Mouse (Mus musculus): ENCODE data around the gene Foxi2.

Gene Foxi2

GRCm38 (mm10) chr7:135410237-135410965 is at the start of gene Foxi2:
Foxi2 (plus strand) TSS chr7:135410308.
- DNase-seq (ENCODE audit: low spot score in 2 of 2) = no peak

- no peak for DNase-seq (ENCODE audit: low spot score in 2 of 2)
Observed at GRCm38 (mm10) chr7:135364606-135365005, 45.5 kb upstream of the Foxi2 start.

DNA sequence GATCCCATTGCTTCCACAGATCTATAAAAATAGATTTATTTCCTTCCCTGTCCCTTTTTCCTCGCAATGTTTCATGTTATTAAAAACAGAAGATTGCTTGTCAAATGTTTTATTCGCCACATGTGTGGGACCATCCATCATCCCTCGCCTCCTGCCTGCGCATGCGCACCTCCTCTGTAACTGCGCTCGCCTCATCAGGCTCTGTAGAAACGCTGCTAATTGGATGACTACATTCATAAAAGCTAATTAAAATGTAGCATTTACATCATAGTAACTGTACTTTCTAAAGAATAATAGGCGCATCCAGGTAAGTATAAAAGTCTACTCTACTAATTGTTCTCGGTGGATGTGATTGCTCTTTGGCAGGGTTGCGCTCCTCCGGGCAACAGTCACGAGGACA is 34.1 kb upstream of the Foxi2 start:
- DNase-seq (ENCODE audit: low spot score in 2 of 2) = peak in 1 of 2 experiments; percentile 11

DNA sequence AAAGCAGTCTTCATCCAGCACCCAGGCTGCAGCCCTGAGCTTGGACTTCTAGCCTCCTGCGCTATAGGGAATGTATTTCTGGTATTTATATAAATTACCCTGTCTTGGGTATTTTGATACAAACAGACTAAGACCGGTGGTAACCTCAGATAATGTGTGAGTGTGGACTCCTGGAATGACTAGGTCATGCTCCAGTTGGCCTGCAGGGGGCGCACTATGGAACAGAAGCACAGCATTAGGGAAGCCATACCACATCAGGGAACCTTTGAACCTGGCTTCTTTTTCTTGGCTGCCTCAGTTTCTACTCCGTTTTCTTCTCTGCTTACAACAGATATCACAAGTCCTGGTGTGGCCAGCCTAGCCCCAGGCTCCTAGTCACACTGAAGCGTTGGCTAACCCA is 33.2 kb upstream of the Foxi2 start:
- no peak for DNase-seq (ENCODE audit: low spot score in 2 of 2)

- no peak for DNase-seq (ENCODE audit: low spot score in 2 of 2)
Observed at GRCm38 (mm10) chr7:135378331-135378730, 31.8 kb upstream of the Foxi2 start.

- no peak for DNase-seq (ENCODE audit: low spot score in 2 of 2)
Observed at GRCm38 (mm10) chr7:135389039-135389438, 21.1 kb upstream of the Foxi2 start.

GRCm38 (mm10) chr7:135392949-135393542 is 17.1 kb upstream of the Foxi2 start:
- DNase-seq (ENCODE audit: low spot score in 2 of 2) = no peak

- no peak for DNase-seq (ENCODE audit: low spot score in 2 of 2)
Observed at GRCm38 (mm10) chr7:135394436-135394835, 15.7 kb upstream of the Foxi2 start.

DNA sequence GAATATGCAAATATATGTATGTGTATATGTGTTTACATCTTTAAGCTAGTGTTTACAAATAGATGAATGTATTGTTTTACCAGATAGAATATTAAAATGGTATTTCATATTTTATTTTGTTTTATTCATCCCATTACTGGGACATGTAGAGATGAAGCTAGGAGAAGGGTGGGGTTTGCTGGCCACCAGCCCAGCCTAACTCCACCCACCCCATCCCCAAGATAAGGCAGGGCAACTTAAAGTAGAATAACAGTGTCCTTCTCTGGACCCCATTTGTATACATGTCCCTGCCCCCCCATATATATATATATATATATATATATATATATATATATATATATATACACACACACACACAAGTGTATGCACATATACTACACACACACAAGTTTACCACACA is 14.9 kb upstream of the Foxi2 start:
- no peak for DNase-seq (ENCODE audit: low spot score in 2 of 2)

GRCm38 (mm10) chr7:135397096-135397495 is 13.0 kb upstream of the Foxi2 start:
- DNase-seq (ENCODE audit: low spot score in 2 of 2) = no peak

DNA sequence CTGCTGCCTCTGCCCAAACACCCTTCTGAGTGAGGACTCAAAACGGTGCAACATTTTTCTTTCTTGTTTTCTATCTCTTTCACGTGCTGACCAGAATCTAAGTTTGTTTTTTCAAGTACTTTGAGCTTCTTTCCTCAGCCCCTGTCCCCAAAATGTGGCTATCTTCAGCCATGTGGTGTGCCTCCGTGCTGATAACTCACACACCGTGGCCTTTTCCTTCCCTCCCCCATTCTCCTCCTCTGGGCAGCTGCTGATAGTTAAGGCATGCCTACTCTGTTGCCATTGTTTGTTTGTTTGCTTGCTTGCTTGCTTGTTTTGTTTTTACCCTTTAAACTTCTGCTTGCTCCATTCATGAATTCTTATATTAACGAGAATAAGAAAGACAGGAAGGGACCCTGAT is 12.2 kb upstream of the Foxi2 start:
- DNase-seq (ENCODE audit: low spot score in 2 of 2) = no peak

DNA sequence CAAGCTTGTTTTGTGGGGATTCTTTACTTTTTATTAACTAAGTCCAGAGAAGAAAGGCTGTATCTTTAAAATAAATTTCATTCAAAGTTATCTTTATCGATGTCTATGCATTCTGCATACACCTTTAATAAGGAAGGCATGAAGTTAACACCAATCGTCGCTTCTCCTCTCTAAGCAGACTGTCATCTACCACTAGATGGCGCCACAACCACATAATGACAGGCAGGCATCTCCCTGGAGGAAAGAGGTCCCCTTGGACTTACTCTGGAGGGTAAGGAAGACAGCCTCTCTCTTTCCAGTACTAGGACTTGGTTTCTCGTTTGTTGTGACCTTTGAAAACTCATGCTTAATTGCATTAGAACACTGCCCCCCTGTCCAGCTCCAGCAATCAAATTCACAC is 6.7 kb upstream of the Foxi2 start:
- DNase-seq (ENCODE audit: low spot score in 2 of 2) = peak; percentile 35 to 73

- no peak for DNase-seq (ENCODE audit: low spot score in 2 of 2)
Observed at GRCm38 (mm10) chr7:135406761-135407160, 3.3 kb upstream of the Foxi2 start.

DNA sequence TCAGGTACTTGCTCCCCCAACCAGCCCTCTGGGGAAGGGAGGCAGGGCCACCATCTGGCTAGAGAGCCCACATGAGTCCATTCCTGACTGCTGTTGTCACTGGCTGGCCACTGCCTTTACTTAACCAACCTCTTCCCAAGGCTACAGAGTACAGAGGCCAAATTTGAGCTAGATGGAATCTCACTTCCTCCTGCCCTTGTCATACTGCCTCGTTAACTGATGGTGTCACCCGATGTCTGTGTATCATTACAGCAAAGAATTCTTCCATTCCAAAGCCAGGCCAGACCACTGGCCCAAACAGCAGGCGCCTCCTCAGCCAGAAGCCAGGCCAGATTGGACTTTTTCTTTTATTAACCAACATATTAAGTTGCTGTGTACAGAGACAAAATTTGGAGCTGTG is 1.6 kb upstream of the Foxi2 start:
- DNase-seq (ENCODE audit: low spot score in 2 of 2) = no peak

GRCm38 (mm10) chr7:135412357-135412756 is 2.2 kb downstream of the Foxi2 start:
- DNase-seq (ENCODE audit: low spot score in 2 of 2) = no peak

GRCm38 (mm10) chr7:135428840-135429239 is 18.7 kb downstream of the Foxi2 start:
- no peak for DNase-seq (ENCODE audit: low spot score in 2 of 2)

- DNase-seq (ENCODE audit: low spot score in 2 of 2) = no peak
Observed at GRCm38 (mm10) chr7:135430903-135431302, 20.8 kb downstream of the Foxi2 start.

- no peak for DNase-seq (ENCODE audit: low spot score in 2 of 2)
Observed at GRCm38 (mm10) chr7:135443903-135444302, 33.8 kb downstream of the Foxi2 start.

- DNase-seq (ENCODE audit: low spot score in 2 of 2) = no peak
Observed at GRCm38 (mm10) chr7:135451340-135451739, 41.2 kb downstream of the Foxi2 start.

DNA sequence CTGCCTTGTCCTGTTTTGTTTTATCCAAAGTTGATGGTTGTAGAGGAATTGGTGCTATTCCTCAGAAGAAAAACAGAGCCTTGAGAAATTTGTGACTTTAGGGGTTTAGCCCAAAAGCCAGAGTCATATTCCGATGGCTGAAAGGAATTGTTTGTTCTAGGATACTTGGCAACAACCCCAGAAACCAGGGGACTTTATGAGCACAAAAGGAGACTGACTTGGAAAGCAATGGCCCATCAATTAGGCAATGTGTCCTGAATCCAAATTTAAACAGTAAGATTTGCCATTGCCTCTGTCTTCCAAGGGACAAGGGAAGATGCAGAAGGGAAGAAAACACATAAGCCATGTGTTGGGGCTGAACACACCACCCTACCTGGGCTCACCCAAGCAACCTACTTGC is 42.3 kb downstream of the Foxi2 start:
- no peak for DNase-seq (ENCODE audit: low spot score in 2 of 2)

GRCm38 (mm10) chr7:135453690-135454089 is 43.6 kb downstream of the Foxi2 start:
- no peak for DNase-seq (ENCODE audit: low spot score in 2 of 2)
